Mouse (Mus musculus) olfactory bulb, adult 2 months (tissue): Measurements from ENCODE around the gene Ubr2. TPM values are rescaled to one million over a fixed set of nuclear protein-coding genes. Genes with fewer than 3 reads are reported as not detected.

Experiments
- H3K27ac ChIP-seq: fragments of 200-500 bp; 2 replicates; pipeline ENCODE4 v1.5.1; 2012; ENCODE audit warnings: low read depth, low read length; ENCODE audit not compliant: insufficient read depth
- H3K4me1 ChIP-seq: fragments of 200-500 bp; 2 replicates; pipeline ENCODE4 v1.6.1; 2012; ENCODE audit warnings: low read length; ENCODE audit not compliant: control insufficient read depth, insufficient read depth
- H3K4me3 ChIP-seq: fragments of 200-500 bp; 2 replicates; pipeline ENCODE4 v1.5.1; 2012; ENCODE audit warnings: mild to moderate bottlenecking, low read depth, low read length, moderate library complexity; ENCODE audit not compliant: insufficient read depth
- CTCF ChIP-seq: fragments of 200-500 bp; IDR thresholded peaks from 2 replicates; pipeline ENCODE4 v1.5.1; 2012; ENCODE audit warnings: low read depth, mild to moderate bottlenecking, low read length, moderate library complexity; ENCODE audit not compliant: insufficient read depth
- POLR2A ChIP-seq: fragments of 200-500 bp; IDR thresholded peaks from 2 replicates; pipeline ENCODE4 v1.6.1; 2012; ENCODE audit warnings: mild to moderate bottlenecking, low read depth, low read length, moderate library complexity; ENCODE audit not compliant: insufficient read depth
- WGBS: fragments of 180-500 bp; shearing (Covaris S2); methylation state at CpG from one replicate; pipeline ENCODE4 v1.1.7; 2018; 5-methylcytosine and 5-hydroxymethylcytosine counted together
- polyA plus RNA-seq: library from polyadenylated mRNA; stranded (reverse); fragments of >200 nt; gene quantifications from 2 replicates; pipeline ENCODE4 v1.2.4, GENCODE M21; 2012; ENCODE audit warnings: low replicate concordance; ENCODE audit not compliant: missing spikeins, insufficient read depth, insufficient read length

The Ubr2 gene
- polyA plus RNA-seq, 1 experiment: not detected

DNA sequence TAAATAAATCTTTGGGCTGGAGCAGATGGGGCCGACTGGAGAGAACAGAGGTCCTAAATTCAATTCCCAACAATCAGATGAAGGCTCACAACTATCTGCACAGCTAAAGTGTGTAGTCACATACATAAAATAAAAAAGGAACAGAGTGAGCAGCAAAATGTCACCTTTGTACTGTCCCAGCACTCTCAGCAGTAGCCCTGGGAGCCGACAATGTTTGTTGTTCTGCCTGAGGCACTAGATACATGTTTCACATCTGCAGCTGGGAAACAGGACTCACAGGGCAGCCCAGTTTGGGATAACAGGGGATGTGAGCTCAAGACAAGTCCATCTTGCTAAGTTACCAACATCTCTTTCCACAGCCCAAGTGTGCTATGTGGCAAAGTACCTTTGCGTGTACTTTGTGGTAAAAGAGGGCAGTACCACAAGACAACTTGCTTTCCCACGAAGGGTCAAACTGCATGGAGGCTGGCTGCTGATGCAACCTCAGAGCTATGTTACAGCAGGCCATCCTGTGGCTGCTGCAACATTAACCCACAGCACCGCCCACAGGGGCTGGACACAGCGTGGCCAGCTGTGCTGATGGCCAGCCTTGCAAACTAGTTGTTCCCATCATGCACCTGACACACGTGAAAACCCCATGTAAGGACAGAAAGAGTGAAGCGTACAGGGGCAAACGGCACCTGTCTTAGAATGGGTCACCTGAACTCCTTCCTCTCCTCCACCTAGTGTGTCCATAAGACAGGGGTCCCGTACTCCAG, 15.5 kb downstream of the Ubr2 start:
- WGBS: 79% methylated on average over 10 of the region's 10 CpGs
- Histone ChIP-seq H3K4me1 (peaks cover 15% of the 10 kb centered on the region), H3K4me3 (no peak overlapping the region), H3K27ac (no peak overlapping the region)
- TF ChIP-seq CTCF (no peak), POLR2A (no peak)

DNA sequence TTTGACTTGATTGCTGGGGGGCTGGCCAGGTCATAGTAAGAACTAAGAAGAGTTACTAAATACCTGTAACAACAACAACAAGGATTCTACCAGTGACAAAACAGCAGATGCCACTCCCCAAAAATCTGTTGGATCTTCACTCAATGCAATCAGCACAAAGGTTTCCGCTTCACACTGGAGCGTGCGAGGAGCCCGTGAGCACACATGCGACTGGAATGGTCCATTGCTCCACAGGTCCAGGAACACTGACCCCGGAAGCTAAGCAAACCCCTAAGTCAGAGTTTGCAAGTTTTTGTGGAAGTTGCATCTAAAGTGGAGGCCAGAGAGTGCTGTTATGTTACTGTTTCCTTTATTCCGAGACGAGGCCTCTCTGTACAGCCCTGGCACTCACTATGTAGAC, 16.7 kb downstream of the Ubr2 start:
- WGBS: 95% methylated on average over 8 of the region's 8 CpGs
- H3K27ac ChIP-seq: no peak overlapping the region
- TF ChIP-seq POLR2A (no peak), CTCF (no peak)
- H3K4me1 ChIP-seq: peaks cover 18% of the 10 kb centered on the region
- no peak overlapping the region for H3K4me3 ChIP-seq

- Histone ChIP-seq H3K27ac (no peak overlapping the region), H3K4me3 (no peak overlapping the region)
- 48% methylated on average over 3 of the region's 3 CpGs for WGBS
These were observed 22.7 kb downstream of the Ubr2 start for GRCm38 (mm10) chr17:46987631-46988030.

GRCm38 (mm10) chr17:46980050-46980449, 30.3 kb downstream of the Ubr2 start:
- TF ChIP-seq CTCF: no peak
- TF ChIP-seq POLR2A: no peak
- H3K4me1 ChIP-seq: no peaks in the 10 kb centered on the region
- WGBS: 96% methylated on average over 6 of the region's 6 CpGs
- H3K4me3 ChIP-seq: no peak overlapping the region
- H3K27ac ChIP-seq: no peak overlapping the region

More at GRCm38 (mm10) chr17:46987631-46988030, 22.7 kb downstream of the Ubr2 start:
- TF ChIP-seq CTCF: no peak
- TF ChIP-seq POLR2A: no peak
- H3K4me1 ChIP-seq: peaks cover 4% of the 10 kb centered on the region; the same call in 1 of the 2 replicates

DNA sequence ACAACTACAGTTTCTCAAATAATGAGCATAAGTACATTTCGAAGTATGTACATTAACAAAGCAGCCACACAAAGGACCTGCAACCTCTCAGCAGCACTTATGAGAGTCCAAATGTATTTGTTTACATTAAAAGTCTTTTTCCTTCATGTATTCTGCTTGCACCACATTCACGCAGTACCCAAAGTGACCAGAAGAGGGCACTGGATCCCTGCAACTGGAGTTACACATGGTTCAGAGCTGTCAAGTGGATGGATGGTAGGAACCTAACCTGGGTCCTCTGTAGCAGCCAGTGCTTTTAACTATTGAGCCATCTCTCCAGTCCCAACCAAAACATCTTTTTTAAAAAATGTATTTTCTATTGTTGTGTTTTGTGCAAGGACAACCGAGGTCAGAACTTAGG, 35.2 kb downstream of the Ubr2 start:
- no peak for TF ChIP-seq POLR2A
- no peak for TF ChIP-seq CTCF
- no peak overlapping the region for H3K4me3 ChIP-seq
- no peak overlapping the region for H3K27ac ChIP-seq
- 71% methylated on average over 3 of the region's 3 CpGs for WGBS
- H3K4me1 ChIP-seq: no peaks in the 10 kb centered on the region

DNA sequence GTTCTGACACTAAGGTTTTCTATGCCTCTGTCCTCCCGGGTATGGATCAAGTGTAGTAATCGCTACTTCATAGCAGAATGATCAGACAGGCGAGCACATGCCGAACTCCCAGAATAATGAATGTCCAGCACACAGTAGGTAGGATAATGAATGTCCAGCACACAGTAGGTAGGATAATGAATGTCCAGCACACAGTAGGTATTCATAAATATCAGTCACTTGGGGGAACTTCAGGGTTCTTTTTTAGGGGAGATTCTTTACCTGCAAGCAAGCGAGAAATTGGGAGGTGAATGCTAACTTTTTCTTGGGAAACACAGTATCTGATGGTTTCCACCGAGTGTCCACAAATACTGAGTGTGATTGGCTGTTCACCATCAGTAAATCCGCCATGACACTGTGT, 37.8 kb downstream of the Ubr2 start:
- TF ChIP-seq POLR2A (no peak), CTCF (no peak)
- no peak overlapping the region for H3K4me3 ChIP-seq
- no peak overlapping the region for H3K27ac ChIP-seq
- 93% methylated on average over 7 of the region's 7 CpGs for WGBS
- H3K4me1 ChIP-seq: no peaks in the 10 kb centered on the region

- TF ChIP-seq POLR2A (no peak), CTCF (no peak)
- H3K4me1 ChIP-seq: no peaks in the 10 kb centered on the region
- H3K4me3 ChIP-seq: no peak overlapping the region
- WGBS: 84% methylated on average over 14 of the region's 14 CpGs
- no peak overlapping the region for H3K27ac ChIP-seq
These were observed 43.5 kb downstream of the Ubr2 start for GRCm38 (mm10) chr17:46966892-46967291.

GRCm38 (mm10) chr17:46963186-46963585, 47.2 kb downstream of the Ubr2 start:
- Histone ChIP-seq H3K27ac (no peak overlapping the region), H3K4me1 (no peaks in the 10 kb centered on the region), H3K4me3 (no peak overlapping the region)
- TF ChIP-seq POLR2A (no peak), CTCF (no peak)
- WGBS: 81% methylated on average over 13 of the region's 13 CpGs

GRCm38 (mm10) chr17:46962153-46962552, 48.2 kb downstream of the Ubr2 start:
- Histone ChIP-seq H3K4me3 (no peak overlapping the region), H3K27ac (no peak overlapping the region), H3K4me1 (no peaks in the 10 kb centered on the region)
- TF ChIP-seq CTCF (no peak), POLR2A (no peak)
- 77% methylated on average over 3 of the region's 3 CpGs for WGBS
